Mouse (Mus musculus): ENCODE measurements around the gene Maco1.

DNA sequence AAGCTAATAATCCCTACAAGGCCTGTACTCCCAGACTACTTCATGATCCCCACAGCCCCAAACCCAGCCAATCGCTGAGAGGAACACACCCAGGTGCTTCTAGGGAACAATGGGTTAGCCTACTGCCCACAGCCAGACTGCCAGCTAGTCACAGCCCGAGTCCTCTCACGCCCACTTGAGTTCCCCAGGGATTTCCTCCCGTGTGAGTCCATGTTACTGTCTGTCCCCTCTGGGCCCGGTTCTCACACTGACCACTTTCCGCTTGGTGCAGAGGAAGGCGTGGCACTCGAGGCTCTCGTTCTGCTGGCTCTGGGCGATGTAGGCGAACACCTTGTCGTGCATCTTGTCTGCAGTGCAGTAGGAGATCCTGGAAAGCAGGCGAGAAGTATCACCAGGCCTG lies 98.2 kb downstream of the Maco1 start:
- no peak for TF ChIP-seq CTCF (IDR thresholded peaks at IDR 0.05; ENCODE audit: low read depth)
- TF ChIP-seq EP300 (optimal IDR thresholded peaks at IDR 0.05), result no peak
